Mouse (Mus musculus): ENCODE measurements around the gene Zfyve9. TPM values are rescaled to one million over a fixed set of nuclear protein-coding genes. Genes with fewer than 3 reads are reported as not detected.

The Zfyve9 gene
- polyA plus RNA-seq, 1 experiment from 2014 or later = 6.4 TPM

DNA sequence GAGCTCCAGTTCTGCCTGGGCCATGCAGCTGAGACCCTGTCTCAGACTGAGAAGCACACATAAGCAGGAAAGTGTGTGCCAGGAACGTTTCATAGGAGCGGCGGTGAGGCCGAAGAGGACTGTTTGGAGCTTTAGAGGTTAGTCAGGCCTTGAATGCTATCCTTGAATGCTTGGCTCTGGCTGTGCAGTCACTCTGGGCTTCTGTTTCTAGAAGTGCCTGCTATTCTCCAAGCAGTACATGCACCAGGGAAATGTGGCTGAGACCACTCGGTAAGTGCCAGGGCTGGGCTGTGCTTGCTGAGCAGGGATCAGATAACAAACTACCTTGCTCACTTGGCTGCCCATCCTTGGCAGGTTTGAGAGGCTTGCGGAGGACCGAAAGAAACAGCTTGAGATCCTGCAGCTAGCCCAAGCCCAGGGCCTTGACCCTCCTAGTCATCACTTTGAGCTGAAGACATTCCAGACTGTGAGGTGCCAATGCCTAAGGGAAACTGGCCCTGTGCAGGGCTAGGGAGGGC is 151.2 kb downstream of the Zfyve9 start:
- Histone ChIP-seq H3K27ac (no peak overlapping the region), H3K4me1 (0 out of 2 replicates have a peak, but pooled peaks cover 3% of the 10 kb centered on the region), H3K4me2 (replicated peaks) (no peak overlapping the region), H3K36me3 (peaks cover 91% of the 10 kb centered on the region), H3K27me3 (no peaks in the 10 kb centered on the region), H3K4me3 (no peak overlapping the region), H3K9ac (no peak overlapping the region), H3K9me3 (replicated peaks) (no peaks in the 10 kb centered on the region)
- 95% methylated on average over 7 of the region's 7 CpGs for WGBS
- ATAC-seq (ENCODE audit: low FRiP score) = no peak

GRCm38 (mm10) chr4:108627066-108627465 is 153.5 kb downstream of the Zfyve9 start:
- peaks cover 79% of the 10 kb centered on the region for H3K36me3 ChIP-seq
- no peak overlapping the region for H3K4me3 ChIP-seq
- no peak for ATAC-seq (ENCODE audit: low FRiP score)
- no peak overlapping the region for H3K27ac ChIP-seq
- no peak overlapping the region for H3K4me2 ChIP-seq (replicated peaks)
- H3K27me3 ChIP-seq = no peaks in the 10 kb centered on the region
- no peaks in the 10 kb centered on the region for H3K9me3 ChIP-seq (replicated peaks)
- no peak overlapping the region for H3K9ac ChIP-seq
- WGBS = 91% methylated on average over 5 of the region's 5 CpGs
- H3K4me1 ChIP-seq = no peaks in the 10 kb centered on the region

GRCm38 (mm10) chr4:108621504-108621903 is 159.1 kb downstream of the Zfyve9 start:
- no peak overlapping the region for H3K4me3 ChIP-seq
- H3K9ac ChIP-seq = no peak overlapping the region
- H3K4me1 ChIP-seq = peaks cover 16% of the 10 kb centered on the region
- no peak overlapping the region for H3K27ac ChIP-seq
- ATAC-seq (ENCODE audit: low FRiP score) = no peak
- H3K27me3 ChIP-seq = no peaks in the 10 kb centered on the region
- no peak overlapping the region for H3K4me2 ChIP-seq (replicated peaks)
- no peaks in the 10 kb centered on the region for H3K9me3 ChIP-seq (replicated peaks)
- 92% methylated on average over 6 of the region's 6 CpGs for WGBS
- peaks cover 27% of the 10 kb centered on the region for H3K36me3 ChIP-seq

GRCm38 (mm10) chr4:108620536-108620935 is 160.1 kb downstream of the Zfyve9 start:
- peak overlapping the region; percentile 86 for H3K27ac ChIP-seq
- 22% methylated on average over 8 of the region's 8 CpGs for WGBS
- ATAC-seq (ENCODE audit: low FRiP score) = no peak
- no peaks in the 10 kb centered on the region for H3K27me3 ChIP-seq
- peaks cover 16% of the 10 kb centered on the region for H3K4me1 ChIP-seq
- no peaks in the 10 kb centered on the region for H3K9me3 ChIP-seq (replicated peaks)
- peak overlapping the region; percentile 80 for H3K4me2 ChIP-seq (replicated peaks)
- peak overlapping the region; percentile 95 for H3K9ac ChIP-seq
- H3K36me3 ChIP-seq = peaks cover 17% of the 10 kb centered on the region
- H3K4me3 ChIP-seq = peak overlapping the region; percentile 82

- under 1% methylated on average over 66 of the region's 86 CpGs for WGBS
These were observed 160.8 kb downstream of the Zfyve9 start, which contains the start of gene Cc2d1b for GRCm38 (mm10) chr4:108619587-108620341. Gene Cc2d1b (plus strand): TSS chr4:108619940.

DNA sequence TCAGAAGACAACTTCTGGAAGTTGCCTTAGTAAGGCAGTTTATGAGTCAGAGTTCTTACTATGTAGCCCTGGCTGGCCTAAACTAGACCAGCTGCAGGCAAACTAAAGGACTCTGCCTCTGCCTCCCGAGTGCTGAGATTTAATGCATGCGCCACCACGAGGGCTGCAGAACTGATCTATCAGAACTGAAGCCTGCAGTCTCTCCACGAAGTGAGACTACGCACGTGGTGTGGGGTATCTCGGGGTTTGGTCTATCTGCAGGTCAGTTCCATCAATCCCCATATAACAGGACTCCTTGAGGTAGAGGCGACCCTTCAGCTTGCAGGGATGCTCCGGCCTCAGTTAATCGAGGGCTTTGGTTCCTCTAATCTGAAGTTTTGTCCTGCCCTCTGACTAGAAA is 161.4 kb downstream of the Zfyve9 start:
- H3K36me3 ChIP-seq = peaks cover 7% of the 10 kb centered on the region; the same call in 1 of the 2 replicates
- ATAC-seq (ENCODE audit: low FRiP score) = peak; percentile 60
- no peaks in the 10 kb centered on the region for H3K27me3 ChIP-seq
- H3K4me1 ChIP-seq = peaks cover 16% of the 10 kb centered on the region
- peak overlapping the region; percentile 86 for H3K27ac ChIP-seq
- H3K4me3 ChIP-seq = peak overlapping the region; percentile 82
- H3K9me3 ChIP-seq (replicated peaks) = no peaks in the 10 kb centered on the region
- H3K9ac ChIP-seq = peak overlapping the region; percentile 95
- peak overlapping the region; percentile 80 for H3K4me2 ChIP-seq (replicated peaks)
- WGBS = 3% methylated on average over 10 of the region's 10 CpGs

More at GRCm38 (mm10) chr4:108619587-108620341, 160.8 kb downstream of the Zfyve9 start, which contains the start of gene Cc2d1b:
- Histone ChIP-seq H3K36me3 (peaks cover 9% of the 10 kb centered on the region), H3K27ac (peak within 1 kb of the TSS; percentile 86), H3K4me2 (replicated peaks) (peak within 1 kb of the TSS; percentile 80), H3K9ac (peak within 1 kb of the TSS; percentile 95), H3K9me3 (replicated peaks) (no peaks in the 10 kb centered on the region), H3K4me3 (peak within 1 kb of the TSS; percentile 82), H3K27me3 (no peaks in the 10 kb centered on the region), H3K4me1 (peaks cover 16% of the 10 kb centered on the region)
- peak; percentile 93 for ATAC-seq (ENCODE audit: low FRiP score)

DNA sequence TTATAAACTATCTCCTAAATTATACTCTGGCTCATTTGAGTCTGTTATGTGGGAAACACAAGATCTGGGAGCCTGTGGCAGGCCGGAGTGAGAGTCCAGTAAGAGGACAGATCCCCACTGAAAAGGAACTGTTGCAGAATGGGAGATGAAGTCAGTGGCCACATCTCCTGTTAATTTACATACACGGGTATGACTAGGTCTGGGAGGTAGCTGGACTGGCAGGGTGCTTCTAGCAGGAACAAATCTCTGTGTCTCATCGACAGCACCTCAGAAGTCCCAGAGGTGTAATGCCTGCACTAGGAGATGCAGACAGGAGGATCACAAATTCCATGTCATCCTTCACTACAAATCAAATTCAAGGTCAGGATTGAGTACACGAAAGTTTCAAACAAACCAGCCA is 162.0 kb downstream of the Zfyve9 start:
- Histone ChIP-seq H3K9me3 (replicated peaks) (no peaks in the 10 kb centered on the region), H3K27me3 (no peaks in the 10 kb centered on the region), H3K4me3 (no peak overlapping the region), H3K36me3 (peaks cover 7% of the 10 kb centered on the region; the same call in 1 of the 2 replicates), H3K9ac (peak overlapping the region; percentile 95), H3K4me2 (replicated peaks) (peak overlapping the region; percentile 80), H3K27ac (no peak overlapping the region), H3K4me1 (peaks cover 16% of the 10 kb centered on the region)
- ATAC-seq (ENCODE audit: low FRiP score) = no peak
- 65% methylated on average over 4 of the region's 4 CpGs for WGBS

DNA sequence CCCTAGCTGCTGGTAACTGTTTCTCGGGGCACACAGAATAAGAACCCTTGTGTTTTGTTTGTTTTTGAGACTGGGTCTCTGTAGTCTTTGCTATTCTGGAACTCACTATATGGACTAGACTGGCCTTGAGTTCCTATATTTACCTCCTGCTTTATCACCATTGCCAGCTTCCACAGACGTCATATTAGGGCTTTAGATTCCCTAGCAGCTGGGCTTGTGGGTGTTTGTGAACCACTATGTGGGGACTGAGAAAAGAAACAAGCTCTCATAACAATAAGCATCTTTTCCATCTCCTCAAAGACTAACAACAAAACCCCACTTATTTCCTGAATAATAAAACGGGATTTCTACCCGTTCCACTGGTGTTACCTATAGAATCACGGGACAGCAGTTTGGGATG is 169.7 kb downstream of the Zfyve9 start:
- no peaks in the 10 kb centered on the region for H3K9me3 ChIP-seq (replicated peaks)
- ATAC-seq (ENCODE audit: low FRiP score) = no peak
- no peaks in the 10 kb centered on the region for H3K4me1 ChIP-seq
- H3K4me3 ChIP-seq = no peak overlapping the region
- no peak overlapping the region for H3K9ac ChIP-seq
- no peaks in the 10 kb centered on the region for H3K27me3 ChIP-seq
- 91% methylated on average over 5 of the region's 5 CpGs for WGBS
- H3K4me2 ChIP-seq (replicated peaks) = no peak overlapping the region
- 0 out of 2 replicates have a peak, but pooled peaks cover 9% of the 10 kb centered on the region for H3K36me3 ChIP-seq
- H3K27ac ChIP-seq = no peak overlapping the region

- no peak overlapping the region for H3K4me2 ChIP-seq (replicated peaks)
- H3K27ac ChIP-seq = no peak overlapping the region
- no peak overlapping the region for H3K4me3 ChIP-seq
- H3K9ac ChIP-seq = no peak overlapping the region
- peaks cover 28% of the 10 kb centered on the region for H3K36me3 ChIP-seq
- H3K4me1 ChIP-seq = no peaks in the 10 kb centered on the region
- ATAC-seq (ENCODE audit: low FRiP score) = no peak
- 96% methylated on average over 3 of the region's 3 CpGs for WGBS
- no peaks in the 10 kb centered on the region for H3K9me3 ChIP-seq (replicated peaks)
- H3K27me3 ChIP-seq = no peaks in the 10 kb centered on the region
These were observed 171.9 kb downstream of the Zfyve9 start for GRCm38 (mm10) chr4:108608651-108609050.

- no peak overlapping the region for H3K27ac ChIP-seq
- ATAC-seq (ENCODE audit: low FRiP score) = no peak
- no peaks in the 10 kb centered on the region for H3K27me3 ChIP-seq
- H3K9ac ChIP-seq = no peak overlapping the region
- whole genome bisulfite sequencing = 98% methylated on average over 7 of the region's 7 CpGs
- H3K4me2 ChIP-seq (replicated peaks) = no peak overlapping the region
- H3K36me3 ChIP-seq = peaks cover 46% of the 10 kb centered on the region
- H3K4me1 ChIP-seq = no peaks in the 10 kb centered on the region
- H3K4me3 ChIP-seq = no peak overlapping the region
- no peaks in the 10 kb centered on the region for H3K9me3 ChIP-seq (replicated peaks)
These were observed 178.7 kb downstream of the Zfyve9 start for GRCm38 (mm10) chr4:108601870-108602269.

DNA sequence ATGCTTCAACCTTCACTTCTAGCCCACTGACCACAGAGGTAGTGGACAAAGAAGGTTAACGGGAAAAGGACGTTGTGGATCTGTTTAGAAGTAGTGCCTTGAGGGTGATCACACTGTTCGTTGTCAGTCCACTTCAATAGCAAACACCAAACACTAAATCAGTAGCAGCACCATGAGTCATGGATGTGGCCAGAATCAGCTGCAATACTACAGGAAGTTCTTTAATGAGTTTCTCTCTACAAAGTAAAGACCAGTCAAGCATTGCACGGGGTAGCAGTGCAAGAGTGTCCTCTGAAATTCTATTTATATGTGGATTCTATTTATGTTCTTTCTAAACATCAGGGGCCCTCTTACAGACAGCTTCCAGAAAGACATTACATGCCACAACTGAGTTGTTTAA is 182.3 kb downstream of the Zfyve9 start:
- WGBS = 89% methylated on average over 4 of the region's 4 CpGs
- peaks cover 18% of the 10 kb centered on the region for H3K36me3 ChIP-seq
- no peak for ATAC-seq (ENCODE audit: low FRiP score)

DNA sequence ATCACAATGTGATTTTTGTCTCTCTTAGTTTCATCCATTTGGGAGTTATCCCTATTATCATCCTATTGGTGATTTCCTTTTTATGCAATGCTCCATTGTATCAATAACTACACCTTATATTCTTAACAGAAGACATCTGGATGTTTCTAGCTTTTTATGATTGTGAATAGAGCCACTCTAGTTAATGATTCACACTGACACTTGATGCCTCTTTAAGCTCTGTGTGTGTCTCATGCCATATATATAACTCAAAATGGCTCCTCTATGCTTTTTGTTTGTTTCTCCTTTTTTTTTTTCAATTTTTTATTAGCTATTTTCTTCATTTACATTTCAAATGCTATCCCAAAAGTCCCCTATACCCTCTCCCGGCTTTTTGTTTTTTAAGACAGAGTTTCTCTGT is 184.8 kb downstream of the Zfyve9 start:
- no peaks in the 10 kb centered on the region for H3K4me1 ChIP-seq
- no peak overlapping the region for H3K9ac ChIP-seq
- H3K4me3 ChIP-seq = no peak overlapping the region
- ATAC-seq (ENCODE audit: low FRiP score) = no peak
- H3K4me2 ChIP-seq (replicated peaks) = no peak overlapping the region
- no peaks in the 10 kb centered on the region for H3K27me3 ChIP-seq
- 88% methylated on average over 1 of the region's 1 CpGs for WGBS
- no peak overlapping the region for H3K27ac ChIP-seq
- H3K9me3 ChIP-seq (replicated peaks) = no peaks in the 10 kb centered on the region
- peaks cover 6% of the 10 kb centered on the region; the same call in 1 of the 2 replicates for H3K36me3 ChIP-seq

More for the DNA sequence above, 182.3 kb downstream of the Zfyve9 start:
- Histone ChIP-seq H3K9ac (no peak overlapping the region), H3K27me3 (no peaks in the 10 kb centered on the region), H3K27ac (no peak overlapping the region), H3K9me3 (replicated peaks) (no peaks in the 10 kb centered on the region), H3K4me3 (no peak overlapping the region), H3K4me2 (replicated peaks) (no peak overlapping the region), H3K4me1 (no peaks in the 10 kb centered on the region)
